Mouse (Mus musculus) liver, postnatal 0 days (tissue): Measurements from ENCODE around the gene Trappc4.

Source experiments
- CTCF ChIP-seq: sonication (generic); IDR thresholded peaks from 2 replicates; pipeline ENCODE4 v1.5.1; 2016; ENCODE audit warnings: antibody characterized with exemption, low read depth
- EP300 ChIP-seq: IDR thresholded peaks from 2 replicates; pipeline ENCODE4 v1.6.1; 2016; ENCODE audit warnings: antibody characterized with exemption, low read depth, mild to moderate bottlenecking

DNA sequence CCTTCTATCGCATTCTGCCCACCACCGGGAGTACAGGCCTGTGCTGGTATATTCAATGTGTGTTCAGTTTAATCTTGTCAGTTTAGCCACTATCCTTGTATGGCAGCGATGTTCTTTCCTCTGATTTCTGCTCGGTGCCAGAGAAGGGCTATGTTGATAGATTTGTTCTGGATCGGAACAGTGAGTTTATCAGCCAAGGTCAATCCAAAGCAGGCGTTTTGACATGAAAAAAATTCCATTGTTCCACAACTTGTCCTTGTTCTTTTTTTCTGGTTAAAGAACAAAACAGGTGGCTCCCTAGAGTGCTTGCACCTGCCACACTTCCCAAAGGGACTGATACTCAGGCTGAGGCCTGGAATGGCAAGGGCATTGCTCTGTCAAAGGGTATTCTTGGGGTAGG is 31.3 kb downstream of the Trappc4 start:
- no peak for TF ChIP-seq CTCF
- no peak for TF ChIP-seq EP300
